Mouse (Mus musculus) cerebellum, postnatal 25 days (tissue): ENCODE data around the gene Med22.
"Not testable (repeated sequence)": the region's sequence is repeated elsewhere in the genome, so short reads cannot be mapped to it uniquely, and the experiment has no call there.

Experiments used
- DNase-seq, 2 experiments: peaks; one replicate each; pipeline ENCODE4 v3.0.0; 2021; ENCODE audit warnings: mixed read lengths in 2 of 2

The Med22 gene

DNA sequence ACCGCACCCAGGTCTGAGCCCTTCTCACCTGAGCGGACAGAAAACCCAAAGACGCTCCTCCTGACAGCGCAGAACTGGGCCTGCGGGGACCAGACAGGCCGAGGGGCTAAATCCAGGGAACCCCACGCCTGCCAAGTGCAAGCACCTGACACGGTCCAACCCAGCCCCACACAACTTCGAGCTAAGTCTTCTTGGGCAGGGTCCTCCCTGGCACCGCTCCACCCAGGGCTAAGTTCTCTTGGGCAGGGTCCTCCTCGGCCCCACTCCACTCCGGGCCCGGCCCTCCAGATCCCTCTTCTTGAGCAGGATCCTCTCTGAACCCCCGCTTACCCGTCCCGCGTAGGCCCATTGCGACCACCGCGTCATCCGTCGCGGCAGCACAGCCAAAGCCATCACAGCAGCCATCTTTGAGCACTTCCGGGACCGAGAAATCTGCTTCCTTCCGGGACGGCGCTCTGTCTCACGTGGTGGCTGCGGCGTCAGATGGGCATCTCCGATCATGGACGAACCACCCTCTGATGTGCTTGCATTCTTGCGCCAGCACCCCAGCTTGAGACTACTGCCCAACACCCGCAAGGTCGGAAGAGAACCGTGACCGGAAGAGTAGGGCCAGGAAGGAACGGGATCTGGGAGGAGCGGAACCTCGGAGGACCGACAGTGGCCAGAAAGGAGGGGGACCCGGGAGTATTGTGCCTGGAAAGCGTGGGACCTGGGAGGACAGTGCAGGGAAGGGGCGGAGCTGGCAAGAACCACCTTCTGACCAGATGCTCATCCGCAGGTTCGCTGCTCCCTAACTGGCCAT lies 5.7 kb upstream of the Med22 start, which contains the start of the genes Surf2 and Surf1:
Gene Surf2, plus strand, starts transcription at position 441 of the 802 bp plus-strand sequence.
Gene Surf1, minus strand, starts transcription at position 604 of the 802 bp plus-strand sequence.
- peak; percentile 87 for DNase-seq

DNA sequence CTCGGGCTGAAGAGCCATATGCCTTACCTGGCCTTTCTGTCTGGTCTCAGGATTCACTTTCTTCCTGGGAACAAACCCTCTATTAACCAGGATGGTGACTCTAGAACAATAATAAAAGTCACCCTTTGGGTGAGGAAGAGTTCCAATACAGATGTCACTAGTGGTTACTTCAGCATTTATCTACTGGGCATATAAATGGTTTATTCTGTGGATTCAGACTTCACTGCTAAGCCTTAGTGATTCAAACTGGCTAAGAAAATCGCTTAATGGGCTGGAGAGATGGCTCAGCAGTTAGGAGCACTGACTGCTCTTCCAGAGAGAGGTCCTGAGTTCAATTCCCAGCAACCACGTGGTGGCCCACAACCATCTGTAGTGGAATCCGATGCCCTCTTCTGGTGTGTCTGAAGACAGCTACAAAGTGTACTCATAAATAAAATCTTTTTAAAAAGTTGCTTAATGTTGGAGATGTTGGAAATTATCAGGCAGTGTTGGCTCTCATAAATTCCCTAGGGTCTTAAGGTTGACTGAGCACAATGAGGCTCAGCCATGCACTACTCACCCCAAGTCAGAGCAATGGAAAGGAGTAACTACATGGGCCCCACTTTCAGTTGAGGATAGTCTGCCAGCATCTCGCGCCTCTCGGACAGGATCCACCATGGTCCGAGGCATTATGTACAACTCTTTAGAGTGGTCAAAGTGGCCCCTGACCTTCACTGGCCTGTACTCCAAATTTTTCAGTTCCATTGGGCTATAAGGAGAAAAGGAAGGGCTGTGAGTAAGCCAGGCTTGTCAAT lies 3.9 kb upstream of the Med22 start:
- DNase-seq = no peak

GRCm38 (mm10) chr2:26913416-26914147 lies 3.1 kb upstream of the Med22 start:
- no peak for DNase-seq

DNA sequence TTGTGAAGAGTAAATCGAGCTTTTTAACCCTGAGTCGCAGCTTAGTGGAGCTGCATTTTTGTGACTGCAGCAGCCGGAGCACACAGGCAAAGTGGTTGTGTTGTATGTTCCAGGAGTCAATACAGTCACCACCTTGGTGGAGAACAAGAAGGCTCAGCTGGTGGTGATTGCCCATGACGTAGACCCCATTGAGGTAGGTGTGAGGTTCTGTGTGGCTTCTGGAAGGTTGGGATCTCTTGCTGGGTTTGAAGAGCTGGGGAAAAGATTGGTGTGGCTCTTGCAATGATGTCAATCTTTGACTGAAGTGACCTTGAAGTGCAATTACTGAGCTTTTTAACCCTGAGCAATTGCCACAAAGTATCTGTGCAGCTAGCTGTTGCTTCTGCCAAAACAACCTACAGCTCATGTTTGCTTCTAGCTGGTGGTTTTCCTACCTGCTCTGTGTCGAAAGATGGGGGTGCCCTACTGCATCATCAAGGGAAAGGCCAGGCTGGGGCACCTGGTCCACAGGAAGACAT lies 1.8 kb upstream of the Med22 start:
- DNase-seq = no peak

DNA sequence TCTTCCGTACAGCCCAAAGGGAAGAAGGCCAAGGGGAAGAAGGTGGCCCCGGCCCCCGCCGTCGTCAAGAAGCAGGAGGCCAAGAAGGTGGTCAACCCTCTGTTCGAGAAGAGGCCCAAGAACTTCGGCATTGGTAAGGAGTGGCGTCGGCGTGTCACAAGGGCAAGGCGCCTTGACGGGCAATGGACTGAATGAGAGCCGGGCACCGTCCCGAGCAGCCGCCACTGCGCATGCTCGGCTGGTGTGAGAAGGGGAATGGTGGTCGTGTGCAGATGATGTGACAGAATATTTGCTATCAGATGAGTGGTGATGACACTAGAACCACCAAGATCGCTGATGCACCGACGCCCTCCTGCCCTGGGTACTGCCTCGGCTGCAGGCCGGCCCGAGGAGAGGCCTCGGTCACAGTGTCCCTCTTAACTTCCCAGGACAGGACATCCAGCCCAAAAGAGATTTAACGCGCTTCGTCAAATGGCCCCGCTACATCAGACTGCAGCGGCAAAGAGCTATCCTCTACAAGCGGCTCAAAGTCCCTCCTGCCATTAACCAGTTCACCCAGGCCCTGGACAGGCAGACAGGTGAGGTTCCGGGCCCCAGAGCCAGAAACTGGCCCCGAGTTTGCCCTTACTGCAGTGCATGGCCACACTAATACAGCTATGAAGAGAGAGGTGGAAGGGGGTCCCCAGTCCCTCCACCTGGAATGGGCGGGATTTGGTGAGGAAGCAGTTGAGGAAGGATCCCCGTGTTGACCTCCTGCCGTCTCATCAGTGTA lies 703 bp upstream of the Med22 start:
- peak in 1 of 2 experiments; percentile 72 for DNase-seq

- no peak for DNase-seq
Observed at GRCm38 (mm10) chr2:26909387-26909784, 1.1 kb downstream of the Med22 start.

DNA sequence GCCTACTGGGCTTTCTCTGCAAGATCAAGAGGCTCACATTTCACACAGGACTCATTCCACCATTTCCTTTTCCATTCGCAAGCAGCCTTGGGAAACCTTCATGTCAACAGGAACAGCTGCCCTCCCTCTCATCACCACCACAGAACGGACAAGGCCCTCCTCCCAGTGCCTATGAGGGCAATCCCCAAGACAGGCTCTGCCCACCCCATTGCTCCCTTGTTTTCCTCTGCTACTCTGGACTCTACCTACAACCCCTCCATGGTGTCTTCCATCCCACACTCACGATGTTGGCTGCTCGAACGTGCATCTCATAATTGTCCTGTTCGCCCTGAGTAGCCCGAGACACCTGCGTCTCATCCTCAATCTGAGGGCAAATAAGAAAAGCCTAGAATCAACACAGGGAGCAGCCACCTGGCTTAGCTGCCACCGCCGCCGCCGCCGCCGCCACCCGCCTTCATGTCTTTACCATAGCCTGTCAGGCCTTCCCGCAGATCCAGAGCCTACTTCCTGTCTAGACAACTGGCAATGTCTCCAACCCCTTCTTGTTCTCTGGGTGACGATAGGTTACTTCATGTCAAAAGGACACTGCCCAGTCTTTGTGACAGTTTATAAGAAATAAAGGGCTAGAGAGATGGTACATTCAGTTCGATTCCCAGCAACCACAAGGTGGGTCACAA lies 1.6 kb downstream of the Med22 start:
- DNase-seq = no peak

- DNase-seq = peak in 1 of 2 experiments; percentile 60
Observed at GRCm38 (mm10) chr2:26907109-26907508, 3.4 kb downstream of the Med22 start.

GRCm38 (mm10) chr2:26906431-26906830 lies 4.0 kb downstream of the Med22 start:
- no peak for DNase-seq

DNA sequence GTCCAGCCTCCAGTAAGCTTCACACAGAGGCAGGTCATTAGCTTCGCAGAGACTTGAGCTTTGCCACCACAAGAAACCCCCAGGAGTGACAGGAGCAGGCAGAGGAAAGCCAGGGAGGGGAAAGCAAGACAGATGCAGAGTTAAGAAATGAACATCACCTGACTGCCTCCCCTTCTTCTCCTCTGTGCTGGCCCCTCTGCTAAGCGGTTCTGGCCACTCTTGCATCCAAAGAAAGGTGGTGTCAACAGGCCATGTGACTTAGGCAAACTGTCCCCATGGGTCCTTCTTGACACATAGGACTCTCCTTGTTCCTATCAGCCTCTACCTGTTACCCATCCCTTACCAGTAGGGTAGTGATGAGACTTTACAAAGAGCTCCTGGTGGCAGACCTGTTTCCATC lies 4.5 kb downstream of the Med22 start:
- DNase-seq = no peak

GRCm38 (mm10) chr2:26903311-26903710 lies 7.2 kb downstream of the Med22 start:
- DNase-seq = no peak

DNA sequence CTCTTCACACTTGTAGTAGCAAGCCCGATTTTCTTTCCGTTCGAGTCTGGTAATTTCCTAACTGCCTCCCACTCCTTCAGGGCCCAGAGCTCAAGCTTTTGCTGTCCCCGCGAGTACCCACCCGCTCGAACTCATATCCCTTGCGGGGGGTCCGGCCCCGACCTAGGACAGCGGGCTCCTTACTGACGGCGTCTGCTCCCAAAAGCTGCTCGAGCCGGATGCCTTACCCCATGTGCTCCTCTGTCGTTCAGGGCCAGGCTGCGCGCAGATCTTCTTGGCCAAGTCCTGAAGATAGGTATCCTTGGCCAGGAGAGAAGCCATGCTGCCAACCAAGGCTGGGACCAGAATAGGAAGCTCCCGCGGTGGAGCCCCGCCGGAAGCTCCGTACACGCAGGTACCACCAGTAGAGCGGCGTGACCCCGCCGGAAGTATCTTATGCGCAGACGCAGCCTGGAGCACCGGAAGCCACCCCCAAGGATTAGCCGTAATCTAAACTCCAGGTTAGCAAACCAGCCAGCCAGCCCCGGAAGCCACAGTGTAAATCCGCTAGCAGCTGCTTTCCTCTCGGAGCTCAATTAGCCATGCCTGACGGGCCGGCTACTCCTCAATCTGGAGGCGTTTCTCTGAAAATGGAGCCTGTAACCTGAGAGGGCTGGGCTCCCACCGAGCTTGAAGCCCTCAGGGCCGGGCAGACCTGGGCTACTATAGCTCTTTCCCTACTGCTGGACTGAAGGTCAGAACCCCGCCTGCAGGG lies 7.8 kb downstream of the Med22 start, which contains the start of gene Surf6:
Gene Surf6, minus strand, starts transcription at position 413 of the 754 bp plus-strand sequence.
- peak; percentile 95 to 96 for DNase-seq

DNA sequence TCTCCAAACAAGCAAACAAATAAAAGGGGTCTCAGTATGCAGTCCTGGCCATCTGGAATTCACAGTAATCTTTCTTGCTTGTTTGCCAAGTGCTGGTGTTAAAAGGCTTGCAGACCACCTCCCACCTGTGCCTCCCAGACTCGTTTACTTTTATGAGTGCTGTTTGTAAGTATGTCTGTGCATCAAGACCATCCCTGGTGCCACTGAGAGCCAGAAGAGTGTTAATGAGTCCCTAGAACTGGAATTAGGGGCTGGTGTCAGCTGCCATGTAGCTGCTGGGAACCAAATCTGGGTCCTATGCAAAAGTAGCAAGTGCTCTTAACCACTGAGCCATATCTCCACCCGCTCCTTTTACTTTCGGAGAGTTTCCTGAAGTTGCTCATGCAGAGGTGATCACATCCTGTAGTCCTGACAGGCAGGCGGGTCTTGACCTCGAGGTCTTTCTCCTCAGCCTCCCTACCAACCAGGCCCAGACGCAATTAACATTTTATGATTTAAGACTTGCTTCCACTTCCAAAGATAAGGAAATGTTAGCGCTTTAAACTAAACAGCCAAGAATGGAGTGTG lies 8.6 kb downstream of the Med22 start:
- no peak for DNase-seq

DNA sequence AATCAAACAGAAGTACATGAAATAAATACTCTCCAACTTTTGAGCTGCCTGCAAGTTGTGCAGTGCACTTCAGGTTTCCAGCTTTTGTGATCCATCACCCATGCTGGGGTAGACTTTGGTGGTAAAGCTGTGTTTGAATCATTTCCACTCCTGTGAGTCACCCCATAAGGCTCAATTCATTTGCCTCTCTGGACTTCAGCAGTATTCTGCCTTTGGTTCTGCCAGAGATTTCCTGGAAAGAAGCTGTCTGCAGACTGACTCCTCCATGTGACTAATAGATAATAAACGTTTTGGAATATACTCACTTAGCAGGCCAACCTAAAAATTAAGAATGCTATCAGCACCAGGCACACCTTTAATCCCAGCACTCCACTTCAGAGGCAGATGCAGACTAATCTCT lies 9.7 kb downstream of the Med22 start:
- no peak for DNase-seq

DNA sequence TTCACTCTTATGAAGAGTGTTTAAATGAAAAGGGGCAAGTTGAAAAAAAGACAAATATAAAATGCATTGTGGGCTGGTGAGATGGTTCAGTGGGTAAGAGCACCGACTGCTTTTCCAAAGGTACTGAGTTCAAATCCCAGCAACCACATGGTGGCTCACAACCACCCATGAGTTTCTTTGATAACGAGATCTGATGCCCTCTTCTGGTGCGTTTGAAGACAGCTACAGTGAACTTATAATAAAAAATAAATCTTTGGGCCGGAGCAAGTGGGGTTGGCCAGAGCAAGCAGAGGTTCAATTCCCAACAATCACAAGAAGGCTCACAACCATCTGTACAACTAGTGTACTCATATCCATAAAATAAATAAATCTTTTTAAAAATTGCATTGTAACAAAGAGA lies 14.6 kb downstream of the Med22 start:
- no peak for DNase-seq

- not testable (repeated sequence) for DNase-seq
Observed at GRCm38 (mm10) chr2:26886170-26886569, 24.3 kb downstream of the Med22 start.

DNA sequence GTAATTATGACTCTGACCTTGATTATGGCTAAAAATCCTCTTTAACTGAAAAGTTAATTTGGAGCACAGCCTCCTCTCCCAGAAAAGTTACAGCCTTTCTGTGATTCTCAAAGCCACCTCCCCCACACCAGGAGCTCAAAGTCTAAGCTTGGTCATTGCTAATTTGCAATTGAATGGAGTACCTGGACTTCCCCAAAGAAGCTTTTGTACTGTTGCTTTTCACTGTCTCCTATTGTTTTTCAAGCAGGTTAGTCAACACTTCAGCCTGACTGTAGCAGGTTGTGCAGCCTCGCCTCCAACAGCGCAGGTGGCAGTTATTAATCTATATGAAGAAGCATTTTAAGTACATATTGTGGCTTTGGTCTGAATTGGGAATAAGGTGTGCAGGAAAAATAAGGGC lies 24.9 kb downstream of the Med22 start:
- DNase-seq = not testable (repeated sequence)

DNA sequence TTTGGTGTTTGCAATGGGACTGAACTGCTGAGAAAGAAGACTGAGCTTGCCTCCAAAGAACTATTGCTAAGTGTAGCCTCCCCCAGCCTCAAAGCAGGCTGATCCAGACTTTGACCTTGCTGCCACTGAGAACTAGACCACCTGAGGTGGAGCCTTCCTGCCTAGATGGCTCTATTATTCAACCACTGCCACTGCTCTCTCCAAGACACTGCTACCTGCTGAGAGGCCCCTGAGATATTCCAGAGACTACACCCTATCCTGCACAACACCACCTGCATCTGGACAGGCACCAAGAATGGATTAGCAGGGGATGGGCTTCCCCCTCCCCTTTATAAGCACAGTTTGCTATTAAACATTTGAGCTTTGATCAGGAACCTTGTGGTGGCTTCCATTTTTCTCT lies 31.9 kb downstream of the Med22 start:
- no peak for DNase-seq

GRCm38 (mm10) chr2:26870666-26871065 lies 39.8 kb downstream of the Med22 start:
- DNase-seq = no peak

DNA sequence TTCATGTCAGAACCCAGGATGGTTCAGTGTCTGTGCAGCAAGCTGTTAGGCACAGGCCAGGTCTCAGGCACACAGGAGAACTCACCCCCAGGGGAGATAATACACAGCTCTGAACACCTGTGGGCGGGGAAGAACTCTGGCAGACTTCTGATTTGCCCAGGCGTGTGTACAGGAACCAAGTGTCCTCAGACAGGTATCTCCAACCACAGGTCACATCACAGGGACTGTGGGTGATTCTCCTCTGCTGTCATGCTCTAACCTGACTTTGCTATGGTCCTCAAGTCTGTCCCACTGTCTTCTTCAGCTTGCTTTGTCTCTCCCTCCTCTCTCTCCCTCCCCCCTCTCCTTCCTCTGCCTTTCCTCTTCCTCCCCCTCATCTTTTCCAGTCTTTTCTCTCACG lies 45.6 kb downstream of the Med22 start, which contains the start of gene Abo:
Gene Abo, minus strand, starts transcription at position 101 of the 400 bp plus-strand sequence.
- no peak for DNase-seq
